Mouse (Mus musculus) liver, adult 2 months (tissue): ENCODE measurements around the gene Sh3pxd2b. TPM values are rescaled to one million over a fixed set of nuclear protein-coding genes. Genes with fewer than 3 reads are reported as not detected.

ENCODE experiments used
- DNase-seq: peaks from one replicate; pipeline ENCODE4 v3.0.0-alpha.2; 2011; ENCODE audit warnings: low read depth, low spot score; ENCODE audit errors: extremely low read depth
- H3K27ac ChIP-seq: fragments of 200-500 bp; replicated peaks from 2 replicates; pipeline ENCODE4 v1.5.1; 2012; ENCODE audit warnings: low read depth, mild to moderate bottlenecking, control low read depth, inconsistent platforms, low read length; ENCODE audit not compliant: insufficient read depth
- H3K27me3 ChIP-seq: fragments of 200-500 bp; 2 replicates; pipeline ENCODE4 v1.6.1; 2012; ENCODE audit warnings: mild to moderate bottlenecking, moderate library complexity, low read length, inconsistent platforms; ENCODE audit not compliant: control insufficient read depth, insufficient read depth
- H3K36me3 ChIP-seq: fragments of 200-500 bp; 2 replicates; pipeline ENCODE4 v1.6.1; 2012; ENCODE audit warnings: low read length, inconsistent platforms; ENCODE audit not compliant: control insufficient read depth, insufficient read depth
- H3K4me1 ChIP-seq: fragments of 200-500 bp; 2 replicates; pipeline ENCODE4 v1.6.1; 2011; ENCODE audit warnings: low read length; ENCODE audit not compliant: control insufficient read depth, insufficient read depth
- H3K4me3 ChIP-seq: fragments of 200-500 bp; 2 replicates; pipeline ENCODE4 v1.5.1; 2011; ENCODE audit warnings: low read depth, mild to moderate bottlenecking, control low read depth, low read length, moderate library complexity; ENCODE audit not compliant: insufficient read depth
- H3K79me2 ChIP-seq: fragments of 200-500 bp; 2 replicates; pipeline ENCODE4 v1.6.1; 2012; ENCODE audit warnings: inconsistent platforms, mild to moderate bottlenecking, low read length, moderate library complexity; ENCODE audit not compliant: control insufficient read depth, insufficient read depth
- H3K9ac ChIP-seq: fragments of 200-500 bp; 2 replicates; pipeline ENCODE4 v1.6.1; 2012; ENCODE audit warnings: low read depth, mild to moderate bottlenecking, control low read depth, inconsistent platforms, low read length
- CTCF ChIP-seq: fragments of 200-500 bp; IDR thresholded peaks from 2 replicates; pipeline ENCODE4 v1.5.1; 2011; ENCODE audit warnings: low read depth, low read length, control low read depth
- POLR2A ChIP-seq: fragments of 200-500 bp; IDR thresholded peaks from 2 replicates; pipeline ENCODE4 v1.6.1; 2011; ENCODE audit warnings: low read length, control low read depth; ENCODE audit not compliant: insufficient read depth; ENCODE audit errors: extremely low read depth
- WGBS: fragments of 180-500 bp; shearing (Covaris S2); methylation state at CpG from one replicate; pipeline ENCODE4 v1.1.7; 2018; 5-methylcytosine and 5-hydroxymethylcytosine counted together
- polyA plus RNA-seq: library from polyadenylated mRNA; depleted of rRNA; stranded (reverse); fragments of >200 nt; gene quantifications from 2 replicates; pipeline ENCODE4 v1.2.3, GENCODE M21; 2012
- total RNA-seq: library from RNA; depleted of rRNA; stranded (reverse); fragments of >200 nt; gene quantifications from 2 replicates; pipeline ENCODE4 v1.2.3, GENCODE M21; 2014

The Sh3pxd2b gene
- total and polyA plus RNA-seq, 2 experiments: 0.18 to 0.23 TPM

GRCm38 (mm10) chr11:32442576-32442975 is 95.0 kb downstream of the Sh3pxd2b start:
- H3K27me3 ChIP-seq: no peaks in the 10 kb centered on the region
- WGBS: 81% methylated on average over 3 of the region's 3 CpGs
- DNase-seq: no peak
- H3K36me3 ChIP-seq: no peaks in the 10 kb centered on the region
- no peaks in the 10 kb centered on the region for H3K79me2 ChIP-seq
- no peak for TF ChIP-seq POLR2A
- no peak for TF ChIP-seq CTCF
- H3K9ac ChIP-seq: no peak overlapping the region
- H3K4me1 ChIP-seq: no peaks in the 10 kb centered on the region
- no peak overlapping the region for H3K27ac ChIP-seq
- H3K4me3 ChIP-seq: no peak overlapping the region

- Histone ChIP-seq H3K27me3 (no peaks in the 10 kb centered on the region), H3K79me2 (no peaks in the 10 kb centered on the region), H3K9ac (no peak overlapping the region), H3K27ac (no peak overlapping the region), H3K4me1 (no peaks in the 10 kb centered on the region), H3K4me3 (no peak overlapping the region), H3K36me3 (no peaks in the 10 kb centered on the region)
- DNase-seq: no peak
- no peak for TF ChIP-seq POLR2A
- TF ChIP-seq CTCF: no peak
- WGBS: 67% methylated on average over 1 of the region's 1 CpGs
Observed at GRCm38 (mm10) chr11:32444266-32444665, 96.6 kb downstream of the Sh3pxd2b start.

GRCm38 (mm10) chr11:32445135-32445534 is 97.5 kb downstream of the Sh3pxd2b start:
- no peaks in the 10 kb centered on the region for H3K36me3 ChIP-seq
- H3K27ac ChIP-seq: no peak overlapping the region
- 74% methylated on average over 1 of the region's 1 CpGs for WGBS
- DNase-seq: no peak
- H3K4me3 ChIP-seq: no peak overlapping the region
- no peaks in the 10 kb centered on the region for H3K4me1 ChIP-seq
- H3K79me2 ChIP-seq: no peaks in the 10 kb centered on the region
- no peak for TF ChIP-seq CTCF
- no peak for TF ChIP-seq POLR2A
- H3K9ac ChIP-seq: no peak overlapping the region
- no peaks in the 10 kb centered on the region for H3K27me3 ChIP-seq

GRCm38 (mm10) chr11:32445637-32446226 is 98.1 kb downstream of the Sh3pxd2b start:
- no peak for DNase-seq
- 70% methylated on average over 6 of the region's 6 CpGs for WGBS
- no peaks in the 10 kb centered on the region for H3K36me3 ChIP-seq
- H3K27me3 ChIP-seq: no peaks in the 10 kb centered on the region
- H3K4me1 ChIP-seq: no peaks in the 10 kb centered on the region
- TF ChIP-seq CTCF (no peak), POLR2A (no peak)
- no peak overlapping the region for H3K4me3 ChIP-seq
- no peak overlapping the region for H3K9ac ChIP-seq
- H3K79me2 ChIP-seq: no peaks in the 10 kb centered on the region
- no peak overlapping the region for H3K27ac ChIP-seq

- peak; percentile 41 for DNase-seq
- no peaks in the 10 kb centered on the region for H3K4me1 ChIP-seq
- no peak overlapping the region for H3K27ac ChIP-seq
- no peaks in the 10 kb centered on the region for H3K79me2 ChIP-seq
- no peaks in the 10 kb centered on the region for H3K36me3 ChIP-seq
- H3K27me3 ChIP-seq: 0 out of 2 replicates have a peak, but pooled peaks cover 3% of the 10 kb centered on the region
- H3K9ac ChIP-seq: no peak overlapping the region
- 0% methylated on average over 1 of the region's 1 CpGs for WGBS
- H3K4me3 ChIP-seq: no peak overlapping the region
- TF ChIP-seq POLR2A (no peak), CTCF (peak; percentile 76)
Observed at GRCm38 (mm10) chr11:32450216-32450615, 102.6 kb downstream of the Sh3pxd2b start.

- no peaks in the 10 kb centered on the region; the same call in 1 of the 2 replicates for H3K4me1 ChIP-seq
Observed at GRCm38 (mm10) chr11:32451306-32451705, 103.7 kb downstream of the Sh3pxd2b start.

More at GRCm38 (mm10) chr11:32451306-32451705, 103.7 kb downstream of the Sh3pxd2b start:
- WGBS: 93% methylated on average over 6 of the region's 6 CpGs
- DNase-seq: no peak
- H3K27me3 ChIP-seq: 0 out of 2 replicates have a peak, but pooled peaks cover 3% of the 10 kb centered on the region
- H3K4me3 ChIP-seq: no peak overlapping the region
- H3K79me2 ChIP-seq: no peaks in the 10 kb centered on the region
- H3K27ac ChIP-seq: no peak overlapping the region
- H3K36me3 ChIP-seq: no peaks in the 10 kb centered on the region
- no peak overlapping the region for H3K9ac ChIP-seq
- TF ChIP-seq CTCF: no peak
- no peak for TF ChIP-seq POLR2A
